Mouse (Mus musculus) hindbrain, embryonic 16.5 days (tissue): ENCODE results near the gene Emilin2. TPM values are rescaled to one million over a fixed set of nuclear protein-coding genes. Genes with fewer than 3 reads are reported as not detected.

ENCODE experiments used
- ATAC-seq: fragments of 200-750 bp; cut with Nextera tagmentation; 2 replicates; pipeline ENCODE4 v1.8.0; 2017; ENCODE audit warnings: moderate TSS enrichment, moderate library complexity
- H3K27ac ChIP-seq: fragments of 300-500 bp; sonication (generic); 2 replicates; pipeline ENCODE4 v1.5.1; 2014; ENCODE audit warnings: low read depth, mild to moderate bottlenecking, control low read depth, low read length, moderate library complexity
- H3K27me3 ChIP-seq: fragments of 300-500 bp; sonication (generic); replicated peaks from 2 replicates; pipeline ENCODE4 v1.6.1; 2014; ENCODE audit warnings: low read length; ENCODE audit not compliant: control insufficient read depth, insufficient read depth
- H3K36me3 ChIP-seq: fragments of 300-500 bp; sonication (generic); 2 replicates; pipeline ENCODE4 v1.6.1; 2014; ENCODE audit warnings: mild to moderate bottlenecking, low read length, moderate library complexity, mixed read lengths; ENCODE audit not compliant: control insufficient read depth, insufficient read depth
- H3K4me1 ChIP-seq: fragments of 300-500 bp; sonication (generic); 2 replicates; pipeline ENCODE4 v1.6.1; 2014; ENCODE audit warnings: low read depth, low read length; ENCODE audit not compliant: control insufficient read depth, insufficient read depth
- H3K4me2 ChIP-seq: fragments of 300-500 bp; sonication (generic); 2 replicates; pipeline ENCODE4 v1.6.1; 2014; ENCODE audit warnings: mild to moderate bottlenecking, low read length, control low read depth, moderate library complexity
- H3K4me3 ChIP-seq: fragments of 300-500 bp; sonication (generic); 2 replicates; pipeline ENCODE4 v1.5.1; 2014; ENCODE audit warnings: mild to moderate bottlenecking, low read length, control low read depth, moderate library complexity
- H3K9ac ChIP-seq: fragments of 300-500 bp; sonication (generic); 2 replicates; pipeline ENCODE4 v1.6.1; 2014; ENCODE audit warnings: low read depth, mild to moderate bottlenecking, control low read depth, low read length, moderate library complexity
- H3K9me3 ChIP-seq: fragments of 300-500 bp; sonication (generic); 2 replicates; pipeline ENCODE4 v1.6.1; 2014; ENCODE audit warnings: mild to moderate bottlenecking, low read length, moderate library complexity; ENCODE audit not compliant: control insufficient read depth
- WGBS: fragments of 180-500 bp; shearing (Covaris S2); extraction: QIAGEN DNeasy Blood & Tissue Kit; methylation state at CpG from one replicate; pipeline ENCODE4 v1.1.7; 2014; 5-methylcytosine and 5-hydroxymethylcytosine counted together
- polyA plus RNA-seq: library from polyadenylated mRNA; unstranded; fragments of >200 nt; fragmentation: Nextera tagmentation; extraction: Ambion mirVana; gene quantifications from 2 replicates; pipeline ENCODE4 v1.2.1, GENCODE M21; 2015

The Emilin2 gene
- polyA plus RNA-seq, 1 experiment from 2014 or later: 2.2 TPM

- Histone ChIP-seq H3K9me3 (no peaks in the 10 kb centered on the region), H3K27me3 (no peaks in the 10 kb centered on the region), H3K36me3 (no peaks in the 10 kb centered on the region), H3K4me1 (no peaks in the 10 kb centered on the region), H3K4me2 (no peak overlapping the region), H3K4me3 (no peak overlapping the region), H3K27ac (no peak overlapping the region), H3K9ac (no peak overlapping the region)
- WGBS: 56% methylated on average over 3 of the region's 3 CpGs
- no peak for ATAC-seq
Observed at GRCm38 (mm10) chr17:71260658-71261057, 51.1 kb downstream of the Emilin2 start.

DNA sequence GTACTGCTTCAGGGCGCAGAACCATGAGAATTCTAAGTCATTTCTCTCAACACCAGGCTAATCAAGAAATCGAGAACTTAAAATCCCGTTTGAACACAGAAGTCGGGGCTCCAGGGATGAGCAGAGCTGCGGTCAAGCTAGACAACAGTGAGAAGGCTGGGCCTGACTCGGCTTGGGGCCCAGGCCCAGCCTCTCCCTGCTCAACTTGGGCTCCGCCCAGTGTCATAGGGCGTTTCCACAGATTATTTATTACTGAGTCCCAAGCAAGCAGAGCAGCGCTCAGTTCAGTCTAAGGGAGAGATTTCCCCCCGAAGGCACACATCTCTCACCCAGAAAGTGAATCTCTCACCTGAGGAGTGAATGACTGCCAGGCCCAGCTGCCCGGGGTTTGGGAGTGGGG is 52.1 kb downstream of the Emilin2 start:
- Histone ChIP-seq H3K9me3 (no peaks in the 10 kb centered on the region), H3K4me1 (no peaks in the 10 kb centered on the region), H3K27ac (no peak overlapping the region), H3K4me2 (no peak overlapping the region), H3K27me3 (no peaks in the 10 kb centered on the region), H3K4me3 (no peak overlapping the region), H3K36me3 (no peaks in the 10 kb centered on the region), H3K9ac (no peak overlapping the region)
- ATAC-seq: no peak
- 75% methylated on average over 11 of the region's 11 CpGs for WGBS

DNA sequence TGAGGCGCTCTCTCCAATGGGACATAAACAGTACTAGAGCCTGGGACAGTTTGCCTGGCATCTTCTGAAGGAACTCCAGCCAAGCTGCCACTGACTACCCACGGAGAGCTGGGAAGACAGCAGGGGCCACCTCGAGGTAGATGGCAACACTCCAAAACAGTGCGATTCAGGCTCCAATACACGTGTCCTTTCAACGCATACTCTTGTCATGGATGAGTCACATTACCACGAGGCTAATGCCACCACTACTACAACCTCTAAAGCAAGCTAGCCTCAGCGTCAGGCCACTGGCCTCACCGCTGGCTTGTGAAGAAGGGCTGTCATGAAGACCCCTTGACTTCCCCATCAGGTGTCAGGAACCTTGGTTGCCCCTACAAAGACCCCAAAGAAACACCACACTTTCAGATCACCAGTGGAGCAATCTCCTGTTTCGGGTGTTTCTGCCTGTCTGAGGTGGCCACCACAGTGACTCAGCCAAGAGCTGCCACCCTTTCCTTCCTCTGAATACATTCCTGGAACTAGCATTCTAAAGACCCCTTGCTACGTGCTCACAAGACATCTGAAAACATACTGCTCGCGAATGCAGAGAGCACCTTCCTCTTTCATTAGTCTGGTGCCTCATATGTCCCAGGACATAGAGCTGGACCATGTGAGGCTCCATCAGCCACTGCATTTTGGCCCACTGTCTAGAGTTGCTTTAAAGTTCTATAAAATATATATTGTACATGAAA is 54.8 kb downstream of the Emilin2 start:
- Histone ChIP-seq H3K27me3 (no peaks in the 10 kb centered on the region), H3K9ac (no peak overlapping the region), H3K27ac (no peak overlapping the region), H3K36me3 (no peaks in the 10 kb centered on the region), H3K4me3 (no peak overlapping the region), H3K9me3 (no peaks in the 10 kb centered on the region), H3K4me1 (no peaks in the 10 kb centered on the region), H3K4me2 (no peak overlapping the region)
- 88% methylated on average over 13 of the region's 13 CpGs for WGBS
- ATAC-seq: no peak

GRCm38 (mm10) chr17:71256068-71256615 is 55.6 kb downstream of the Emilin2 start:
- no peak overlapping the region for H3K9ac ChIP-seq
- no peak overlapping the region for H3K4me3 ChIP-seq
- no peaks in the 10 kb centered on the region for H3K27me3 ChIP-seq
- H3K4me1 ChIP-seq: peaks cover 6% of the 10 kb centered on the region
- no peaks in the 10 kb centered on the region for H3K36me3 ChIP-seq
- H3K27ac ChIP-seq: no peak overlapping the region
- 88% methylated on average over 14 of the region's 14 CpGs for WGBS
- H3K9me3 ChIP-seq: no peaks in the 10 kb centered on the region
- H3K4me2 ChIP-seq: no peak overlapping the region
- no peak for ATAC-seq

GRCm38 (mm10) chr17:71254736-71255135 is 57.0 kb downstream of the Emilin2 start:
- Histone ChIP-seq H3K36me3 (no peaks in the 10 kb centered on the region), H3K4me3 (no peak overlapping the region), H3K9me3 (no peaks in the 10 kb centered on the region), H3K4me1 (peaks cover 6% of the 10 kb centered on the region), H3K27ac (no peak overlapping the region), H3K9ac (no peak overlapping the region), H3K4me2 (no peak overlapping the region), H3K27me3 (no peaks in the 10 kb centered on the region)
- WGBS: 58% methylated on average over 6 of the region's 6 CpGs
- ATAC-seq: no peak

- Histone ChIP-seq H3K4me3 (no peak overlapping the region), H3K9me3 (no peaks in the 10 kb centered on the region), H3K9ac (no peak overlapping the region), H3K27ac (no peak overlapping the region), H3K36me3 (no peaks in the 10 kb centered on the region), H3K4me1 (peaks cover 6% of the 10 kb centered on the region), H3K4me2 (no peak overlapping the region), H3K27me3 (no peaks in the 10 kb centered on the region)
- WGBS: 87% methylated on average over 5 of the region's 5 CpGs
- no peak for ATAC-seq
Observed at GRCm38 (mm10) chr17:71254106-71254505, 57.7 kb downstream of the Emilin2 start.

DNA sequence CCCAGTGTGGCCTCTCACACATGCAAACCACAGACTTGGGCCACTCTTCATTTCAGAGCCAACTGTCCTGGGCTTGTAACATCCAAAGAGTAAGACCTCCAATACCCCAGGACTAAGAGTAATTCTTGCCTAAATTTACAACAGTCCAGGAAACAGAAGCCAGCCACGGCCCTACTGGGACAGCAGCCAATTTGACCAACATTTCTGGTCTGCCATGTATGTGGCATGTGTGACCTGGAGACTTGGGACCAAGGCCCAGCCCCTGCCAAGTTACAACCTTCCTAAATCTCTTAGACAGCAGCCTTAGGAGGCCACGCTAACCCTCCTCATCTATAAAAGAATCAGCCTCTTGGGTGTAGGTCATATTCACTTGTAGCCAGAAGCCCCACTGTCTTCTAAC is 58.4 kb downstream of the Emilin2 start:
- Histone ChIP-seq H3K36me3 (no peaks in the 10 kb centered on the region), H3K27ac (no peak overlapping the region), H3K4me3 (no peak overlapping the region), H3K27me3 (no peaks in the 10 kb centered on the region), H3K9ac (no peak overlapping the region), H3K9me3 (no peaks in the 10 kb centered on the region), H3K4me2 (no peak overlapping the region), H3K4me1 (peaks cover 6% of the 10 kb centered on the region)
- 86% methylated on average over 2 of the region's 2 CpGs for WGBS
- ATAC-seq: no peak

DNA sequence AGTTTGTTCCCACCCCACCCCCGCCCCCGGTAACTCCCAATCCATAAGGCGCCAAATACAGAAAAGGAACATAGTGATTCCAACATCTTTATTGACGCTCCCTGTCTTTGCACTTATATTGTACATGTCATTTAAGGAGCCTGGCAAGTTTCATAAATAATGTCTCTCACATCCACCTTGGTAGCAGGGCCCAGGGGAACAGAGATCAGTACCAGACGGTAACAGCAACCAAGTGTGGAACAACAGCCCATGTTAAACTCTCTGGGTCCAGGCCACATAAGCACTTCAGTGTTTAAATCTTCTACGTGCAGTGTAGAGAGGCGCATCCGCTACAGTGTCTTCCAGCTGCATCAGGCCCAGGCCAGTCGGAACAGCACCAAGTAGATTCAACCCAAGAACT is 59.7 kb downstream of the Emilin2 start:
- H3K27ac ChIP-seq: no peak overlapping the region
- H3K9ac ChIP-seq: no peak overlapping the region
- H3K27me3 ChIP-seq: no peaks in the 10 kb centered on the region
- peaks cover 7% of the 10 kb centered on the region for H3K36me3 ChIP-seq
- H3K4me1 ChIP-seq: peaks cover 6% of the 10 kb centered on the region
- H3K9me3 ChIP-seq: no peaks in the 10 kb centered on the region
- no peak overlapping the region for H3K4me3 ChIP-seq
- no peak for ATAC-seq
- no peak overlapping the region for H3K4me2 ChIP-seq
- 87% methylated on average over 9 of the region's 9 CpGs for WGBS

GRCm38 (mm10) chr17:71251601-71252001 is 60.2 kb downstream of the Emilin2 start:
- Histone ChIP-seq H3K4me3 (no peak overlapping the region), H3K4me1 (peaks cover 6% of the 10 kb centered on the region), H3K27me3 (no peaks in the 10 kb centered on the region), H3K9me3 (no peaks in the 10 kb centered on the region), H3K27ac (no peak overlapping the region), H3K4me2 (no peak overlapping the region), H3K9ac (no peak overlapping the region), H3K36me3 (peaks cover 9% of the 10 kb centered on the region)
- WGBS: 42% methylated on average over 6 of the region's 6 CpGs
- ATAC-seq: peak; percentile 68
